Mouse (Mus musculus) erythroblast, embryonic 14.5 days (primary cell): Measurements from ENCODE around the gene Ppil6.

Experiments used
- GATA1 ChIP-seq: IDR thresholded peaks from 2 replicates; pipeline ENCODE4 v1.6.1; 2012; ENCODE audit warnings: low read length, inconsistent platforms, mixed read lengths
- TAL1 ChIP-seq: IDR thresholded peaks from 3 replicates; pipeline ENCODE4 v1.6.1; 2012; ENCODE audit warnings: low read length, inconsistent platforms, mixed read lengths

DNA sequence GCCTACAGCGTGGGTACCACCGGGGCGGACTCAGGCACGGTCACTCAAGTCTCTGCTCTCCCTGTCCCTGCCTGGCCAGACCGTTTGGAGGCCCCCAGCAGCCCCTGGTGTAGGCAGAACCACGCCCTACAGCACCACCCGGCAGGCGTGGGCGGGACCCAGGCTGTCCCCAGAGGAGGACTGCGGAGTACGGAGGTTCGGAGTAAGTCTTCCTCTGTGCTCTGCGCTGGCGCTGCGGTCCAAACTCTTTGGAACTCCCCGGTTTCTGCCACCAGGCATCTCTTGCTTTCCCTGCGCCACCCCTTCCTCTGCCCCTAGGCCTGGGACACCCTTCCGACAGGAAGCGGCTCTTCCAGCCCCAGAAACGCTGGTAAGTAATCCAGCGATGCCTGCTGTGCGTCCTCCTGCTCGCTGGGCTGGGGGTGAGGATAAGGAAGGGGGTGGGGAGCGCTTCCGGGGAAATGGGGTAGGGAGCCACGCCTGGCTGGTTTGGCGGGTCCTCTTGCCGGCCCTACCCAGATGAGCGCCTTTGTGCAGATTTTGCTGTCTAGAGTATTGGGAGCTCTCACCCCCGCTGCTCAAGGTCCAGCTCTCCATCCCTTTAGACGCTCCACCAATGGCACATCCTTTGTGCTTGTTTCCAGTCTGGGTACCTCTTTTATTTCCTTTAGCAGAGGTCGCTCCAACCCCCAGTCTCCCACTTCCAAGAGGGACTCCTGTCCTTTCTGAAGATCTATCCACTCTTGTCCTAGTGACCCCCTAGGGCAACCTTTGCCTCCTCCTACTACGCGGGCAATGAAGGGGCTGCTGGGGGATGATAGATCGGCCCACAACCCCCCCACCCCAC lies 13.8 kb upstream of the Ppil6 start, which contains the start of gene Mical1:
- no peak for TF ChIP-seq GATA1
- TF ChIP-seq TAL1 = no peak
